9 mouse cellular contexts compared by ENCODE assay signal in genomic region chr6:146256947-146257670, GRCm38 (mm10).
DNase-seq lines count a peak whose midpoint lies in the region; ATAC-seq and TF ChIP-seq lines count a peak whose summit lies in the region.
"Had no signal": no experiment of that assay in that cellular context is flagged by ENCODE, and none has a peak within 500 bp of the region (broad histone marks: within the 10 kb centered on the region; RNA-seq: fewer than 3 reads in every experiment).

No protein-coding gene starts in this region.

- no peak overlapping the region for H3K4me3 ChIP-seq in gastrocnemius, adult 2 months
- H3K4me3 ChIP-seq in midbrain, embryonic 11.5 days (ENCODE audit: low read depth, low read length), result no peak overlapping the region
- no peak overlapping the region for H3K4me3 ChIP-seq in midbrain, embryonic 15.5 days

- ATAC-seq in midbrain, embryonic 11.5 days (ENCODE audit: low FRiP score), result no peak
- no peak for ATAC-seq in midbrain, embryonic 15.5 days (replicated peaks)
- 0 out of 2 replicates have a peak, but pooled peaks have one; percentile 37 for ATAC-seq in granulocyte monocyte progenitor cell, adult 5-6 weeks (replicated peaks; ENCODE audit: poor library complexity, severe bottlenecking)
- ATAC-seq: inflammation-experienced regulatory T-cells, adult 6 months had no signal

- WGBS in midbrain, embryonic 11.5 days, result 89% methylated on average over 7 of the region's 7 CpGs
- WGBS in midbrain, embryonic 15.5 days, result 91% methylated on average over 7 of the region's 7 CpGs

- no peaks in the 10 kb centered on the region for H3K36me3 ChIP-seq in midbrain, embryonic 11.5 days (ENCODE audit: control insufficient read depth, insufficient read depth, low read length)
- no peaks in the 10 kb centered on the region for H3K36me3 ChIP-seq in midbrain, embryonic 15.5 days (replicated peaks)
- H3K36me3 ChIP-seq in splenic B cell, adult 2 months (ENCODE audit: control insufficient read depth, insufficient read depth, low read length, poor library complexity, severe bottlenecking), result peaks cover 1% of the 10 kb centered on the region; the same call in 1 of the 2 replicates

- no peaks in the 10 kb centered on the region for H3K4me1 ChIP-seq in midbrain, embryonic 11.5 days (ENCODE audit: control insufficient read depth, insufficient read depth, low read length)
- no peaks in the 10 kb centered on the region for H3K4me1 ChIP-seq in midbrain, embryonic 15.5 days

- no peak overlapping the region for H3K9ac ChIP-seq in midbrain, embryonic 11.5 days (ENCODE audit: low read length)
- no peak overlapping the region for H3K9ac ChIP-seq in midbrain, embryonic 15.5 days

- no peak overlapping the region for H3K27ac ChIP-seq in gastrocnemius, adult 2 months
- no peak overlapping the region for H3K27ac ChIP-seq in midbrain, embryonic 11.5 days (ENCODE audit: low read depth, low read length)
- no peak overlapping the region for H3K27ac ChIP-seq in midbrain, embryonic 15.5 days

- H3K27me3 ChIP-seq in midbrain, embryonic 11.5 days (ENCODE audit: control insufficient read depth, insufficient read depth, low read length), result no peaks in the 10 kb centered on the region
- H3K27me3 ChIP-seq in midbrain, embryonic 15.5 days (replicated peaks), result no peaks in the 10 kb centered on the region
- no peaks in the 10 kb centered on the region for H3K27me3 ChIP-seq in splenic B cell, adult 2 months (ENCODE audit: control insufficient read depth, insufficient read depth, low read length, poor library complexity, severe bottlenecking)

- peak; percentile 6; the same call in 1 of the 2 replicates for TF ChIP-seq CTCF in gastrocnemius, adult 2 months (IDR thresholded peaks at IDR 0.05)

- DNase-seq in gastrocnemius, adult 2 months, result no peak
- DNase-seq in gastrocnemius, postnatal 36 days, result no peak
- peak; percentile 84 for DNase-seq in midbrain, embryonic 11.5 days (ENCODE audit: low spot score, missing footprints)
- peak; percentile 59 for DNase-seq in splenic B cell, adult 2 months (ENCODE audit: low read depth, low spot score)
- no peak for DNase-seq in urinary bladder, postnatal 25 days (ENCODE audit: low spot score)
- DNase-seq in kidney, adult 9 months, result no peak

- intact Hi-C loops in gastrocnemius, adult 2 months (cut with DNase I), result no loop called here
- intact Hi-C loops in gastrocnemius, postnatal 36 days (cut with DNase I), result no loop called here

- H3K9me3 ChIP-seq in midbrain, embryonic 11.5 days (ENCODE audit: control insufficient read depth, low read length), result peaks cover 2% of the 10 kb centered on the region; the same call in 1 of the 2 replicates
- H3K9me3 ChIP-seq in midbrain, embryonic 15.5 days, result no peaks in the 10 kb centered on the region

- H3K4me2 ChIP-seq in midbrain, embryonic 11.5 days, result no peak overlapping the region
- H3K4me2 ChIP-seq in midbrain, embryonic 15.5 days, result no peak overlapping the region

Comparison
In these comparisons a context has a peak if more than half of its experiments do, and no peak if none do; other contexts are left out.
1. DNase-seq: peak in midbrain, embryonic 11.5 days (single experiment) and splenic B cell, adult 2 months (single experiment); none in gastrocnemius, adult 2 months (single experiment), gastrocnemius, postnatal 36 days (0 of 2), urinary bladder, postnatal 25 days (single experiment) and kidney, adult 9 months (single experiment).